Mouse (Mus musculus) forebrain, embryonic 11.5 days (tissue): ENCODE data around the gene Uck2. TPM values are rescaled to one million over a fixed set of nuclear protein-coding genes. Genes with fewer than 3 reads are reported as not detected.
A peak's percentile ranks its signal among the peaks of the same experiment; 100 is the strongest.

Source experiments
- ATAC-seq: fragments of 200-750 bp; cut with Nextera tagmentation; replicated peaks from 2 replicates; pipeline ENCODE4 v1.8.0; 2017; ENCODE audit warnings: moderate TSS enrichment; ENCODE audit not compliant: low FRiP score
- DNase-seq: peaks from one replicate; pipeline ENCODE4 v3.0.0-alpha.2; 2017; ENCODE audit warnings: low spot score
- H3K27ac ChIP-seq: fragments of 300-500 bp; sonication (generic); 2 replicates; pipeline ENCODE4 v1.5.1; 2014; ENCODE audit warnings: low read depth, low read length
- H3K27me3 ChIP-seq: fragments of 300-500 bp; sonication (generic); 2 replicates; pipeline ENCODE4 v1.6.1; 2014; ENCODE audit warnings: mild to moderate bottlenecking, low read length, mixed read lengths; ENCODE audit not compliant: control insufficient read depth, insufficient read depth
- H3K36me3 ChIP-seq: fragments of 300-500 bp; sonication (generic); 2 replicates; pipeline ENCODE4 v1.6.1; 2014; ENCODE audit warnings: mild to moderate bottlenecking, low read length, moderate library complexity, mixed read lengths; ENCODE audit not compliant: control insufficient read depth, insufficient read depth
- H3K4me1 ChIP-seq: fragments of 300-500 bp; sonication (generic); replicated peaks from 2 replicates; pipeline ENCODE4 v1.6.1; 2014; ENCODE audit warnings: low read length, mixed read lengths; ENCODE audit not compliant: control insufficient read depth, insufficient read depth
- H3K4me2 ChIP-seq: fragments of 300-500 bp; sonication (generic); 2 replicates; pipeline ENCODE4 v1.6.1; 2014; ENCODE audit warnings: low read depth, mild to moderate bottlenecking, low read length, moderate library complexity, mixed read lengths; ENCODE audit not compliant: severe bottlenecking
- H3K4me3 ChIP-seq: fragments of 300-500 bp; sonication (generic); 2 replicates; pipeline ENCODE4 v1.5.1; 2014; ENCODE audit warnings: low read depth, low read length
- H3K9ac ChIP-seq: fragments of 300-500 bp; sonication (generic); 2 replicates; pipeline ENCODE4 v1.6.1; 2014; ENCODE audit warnings: low read length
- H3K9me3 ChIP-seq: fragments of 300-500 bp; sonication (generic); 2 replicates; pipeline ENCODE4 v1.6.1; 2016; ENCODE audit warnings: low read length, mixed read lengths; ENCODE audit not compliant: control insufficient read depth
- WGBS: fragments of 180-500 bp; shearing (Covaris S2); extraction: QIAGEN DNeasy Blood & Tissue Kit; methylation state at CpG from one replicate; pipeline ENCODE4 v1.1.7; 2014; 5-methylcytosine and 5-hydroxymethylcytosine counted together
- polyA plus RNA-seq: library from polyadenylated mRNA; unstranded; fragments of >200 nt; fragmentation: Nextera tagmentation; extraction: Ambion mirVana; gene quantifications from 2 replicates; pipeline ENCODE4 v1.2.1, GENCODE M21; 2014

Uck2 gene
- polyA plus RNA-seq, 1 experiment from 2014 or later = 125 TPM

GRCm38 (mm10) chr1:167288665-167289538, 3.8 kb upstream of the Uck2 start:
- H3K9ac ChIP-seq = no peak overlapping the region
- peaks cover 10% of the 10 kb centered on the region; the same call in 1 of the 2 replicates for H3K4me1 ChIP-seq
- H3K4me2 ChIP-seq = no peak overlapping the region
- H3K27ac ChIP-seq = no peak overlapping the region
- H3K4me3 ChIP-seq = no peak overlapping the region
- H3K36me3 ChIP-seq = no peaks in the 10 kb centered on the region
- H3K9me3 ChIP-seq = no peaks in the 10 kb centered on the region
- WGBS = 46% methylated on average over 11 of the region's 11 CpGs
- peaks cover 2% of the 10 kb centered on the region; the same call in 1 of the 2 replicates for H3K27me3 ChIP-seq
- DNase-seq = no peak
- no peak for ATAC-seq

DNA sequence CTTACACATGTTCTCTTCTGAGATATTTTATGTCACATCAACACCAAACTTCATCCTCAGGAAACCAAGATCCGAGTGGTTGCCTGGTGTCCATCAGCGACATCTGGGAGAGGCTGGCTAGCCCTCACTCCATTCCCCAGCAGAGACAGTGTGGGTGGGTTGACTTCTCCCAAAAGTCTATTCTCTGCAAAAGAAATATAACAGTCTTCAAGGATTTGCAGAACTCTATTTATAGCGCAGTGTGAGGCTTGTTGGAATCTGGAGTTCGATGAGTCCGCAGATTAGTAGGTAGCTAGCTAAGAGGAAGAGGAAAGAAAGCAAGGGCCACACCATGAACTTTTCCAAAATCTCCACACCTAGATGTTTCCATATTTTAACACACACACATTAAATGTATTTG, 2.0 kb upstream of the Uck2 start:
- Histone ChIP-seq H3K9ac (no peak overlapping the region), H3K4me2 (no peak overlapping the region), H3K9me3 (no peaks in the 10 kb centered on the region), H3K4me1 (peaks cover 20% of the 10 kb centered on the region; the same call in 1 of the 2 replicates), H3K27ac (no peak overlapping the region), H3K4me3 (no peak overlapping the region), H3K36me3 (no peaks in the 10 kb centered on the region), H3K27me3 (peaks cover 2% of the 10 kb centered on the region; the same call in 1 of the 2 replicates)
- DNase-seq (no peak), ATAC-seq (no peak)
- 88% methylated on average over 5 of the region's 5 CpGs for WGBS

GRCm38 (mm10) chr1:167285356-167285755, 236 bp upstream of the Uck2 start:
- peak; percentile 1; the same call in 1 of the 2 replicates for ATAC-seq
- peak overlapping the region; percentile 96 for H3K9ac ChIP-seq
- no peaks in the 10 kb centered on the region for H3K36me3 ChIP-seq
- H3K9me3 ChIP-seq = no peaks in the 10 kb centered on the region
- peak overlapping the region; percentile 75 for H3K4me3 ChIP-seq
- H3K4me1 ChIP-seq = peaks cover 22% of the 10 kb centered on the region; the same call in 1 of the 2 replicates
- H3K27me3 ChIP-seq = peaks cover 2% of the 10 kb centered on the region; the same call in 1 of the 2 replicates
- H3K27ac ChIP-seq = peak overlapping the region; percentile 90; the same call in 1 of the 2 replicates
- WGBS = 2% methylated on average over 8 of the region's 8 CpGs
- no peak for DNase-seq
- peak overlapping the region; percentile 54 for H3K4me2 ChIP-seq

- peaks cover 2% of the 10 kb centered on the region; the same call in 1 of the 2 replicates for H3K27me3 ChIP-seq
- H3K9ac ChIP-seq = peak overlapping the region; percentile 96
- peak; percentile 94 for ATAC-seq
- H3K9me3 ChIP-seq = no peaks in the 10 kb centered on the region
- peak overlapping the region; percentile 75 for H3K4me3 ChIP-seq
- DNase-seq = peak; percentile 97
- H3K4me2 ChIP-seq = peak overlapping the region; percentile 54
- no peaks in the 10 kb centered on the region for H3K36me3 ChIP-seq
- H3K27ac ChIP-seq = peak overlapping the region; percentile 90
- peaks cover 18% of the 10 kb centered on the region; the same call in 1 of the 2 replicates for H3K4me1 ChIP-seq
- WGBS = under 1% methylated on average over 50 of the region's 51 CpGs
Observed at GRCm38 (mm10) chr1:167284837-167285319, 242 bp downstream of the Uck2 start.

DNA sequence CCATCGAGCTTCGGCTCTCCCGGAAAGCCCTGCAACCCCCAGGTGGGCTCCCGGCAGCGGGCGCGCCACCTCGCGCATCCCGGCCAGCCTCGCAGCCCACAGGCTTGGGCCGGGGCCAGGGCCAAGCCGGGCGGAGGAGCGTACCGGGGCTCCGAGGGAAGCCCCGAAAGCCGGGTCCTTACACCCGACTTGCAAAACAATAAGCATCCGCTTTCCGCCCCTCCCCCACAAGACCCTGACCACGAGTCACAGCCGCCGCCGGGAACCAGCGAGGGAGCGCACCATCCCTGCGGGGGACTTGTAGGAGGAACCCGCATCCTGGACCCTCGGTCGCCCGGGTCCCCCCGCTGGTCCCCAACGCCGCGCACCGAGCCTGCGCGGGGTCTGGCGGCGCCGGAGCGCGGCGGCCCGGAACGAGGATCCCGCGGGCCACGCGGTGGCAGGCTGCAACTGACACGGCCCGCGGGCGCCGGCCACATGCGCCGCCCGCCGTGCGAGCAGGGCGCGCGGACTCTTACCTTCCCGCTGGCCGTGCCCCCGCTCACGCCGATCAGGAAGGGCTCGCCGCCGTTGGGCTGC, 773 bp downstream of the Uck2 start:
- H3K27ac ChIP-seq = peak overlapping the region; percentile 90
- WGBS = under 1% methylated on average over 73 of the region's 73 CpGs
- peak overlapping the region; percentile 96 for H3K9ac ChIP-seq
- DNase-seq = peak; percentile 94
- ATAC-seq = peak; percentile 59
- peak overlapping the region; percentile 54 for H3K4me2 ChIP-seq
- no peaks in the 10 kb centered on the region for H3K36me3 ChIP-seq
- H3K9me3 ChIP-seq = no peaks in the 10 kb centered on the region
- peaks cover 14% of the 10 kb centered on the region; the same call in 1 of the 2 replicates for H3K4me1 ChIP-seq
- H3K4me3 ChIP-seq = peak overlapping the region; percentile 75
- H3K27me3 ChIP-seq = peaks cover 2% of the 10 kb centered on the region; the same call in 1 of the 2 replicates

DNA sequence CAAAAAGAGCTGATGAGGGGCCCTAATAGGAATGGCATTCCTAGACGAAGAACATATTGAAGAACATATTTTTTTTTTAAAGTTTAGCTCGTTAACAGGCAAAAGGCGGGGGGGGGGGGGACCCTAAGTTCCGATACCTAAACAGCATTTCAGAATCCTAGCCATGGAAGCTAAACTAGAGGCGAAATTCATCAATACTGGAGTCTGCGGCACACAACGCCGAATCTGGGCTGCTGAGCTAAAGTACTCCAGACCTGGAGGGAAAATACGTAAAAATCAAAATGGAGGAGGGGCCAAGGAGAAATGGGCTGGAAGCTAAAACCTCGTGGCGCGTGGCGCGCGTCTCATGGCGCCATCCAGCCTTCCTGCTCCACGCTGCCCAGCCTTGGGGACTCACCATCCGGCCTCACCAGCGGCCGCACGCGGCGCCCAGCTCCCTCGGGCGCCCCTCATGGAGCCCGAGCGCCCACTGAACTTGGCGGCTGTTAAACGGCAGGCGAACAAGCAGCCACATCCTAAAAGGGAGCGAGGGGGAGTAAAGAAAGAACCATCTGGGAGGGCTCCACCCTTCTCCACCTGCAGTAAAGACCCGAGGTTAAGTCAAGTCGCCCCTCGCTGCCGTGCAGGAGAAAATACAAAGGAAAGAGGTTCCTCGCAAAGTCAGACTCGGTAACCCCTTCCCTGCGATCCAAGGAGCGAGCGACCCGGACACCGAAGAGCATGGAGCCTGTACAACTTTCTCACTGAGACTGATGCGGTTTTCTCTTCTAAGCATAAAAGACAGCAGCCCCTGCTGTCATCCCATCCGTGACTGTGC, 1.5 kb downstream of the Uck2 start:
- Histone ChIP-seq H3K4me1 (peaks cover 14% of the 10 kb centered on the region; the same call in 1 of the 2 replicates), H3K27ac (peak overlapping the region; percentile 90), H3K4me3 (peak overlapping the region; percentile 75), H3K36me3 (no peaks in the 10 kb centered on the region; the same call in 1 of the 2 replicates), H3K9ac (peak overlapping the region; percentile 96), H3K9me3 (no peaks in the 10 kb centered on the region), H3K27me3 (peaks cover 2% of the 10 kb centered on the region; the same call in 1 of the 2 replicates), H3K4me2 (peak overlapping the region; percentile 54)
- WGBS = under 1% methylated on average over 44 of the region's 44 CpGs
- DNase-seq = peak; percentile 83
- ATAC-seq = peak; percentile 39

GRCm38 (mm10) chr1:167282768-167283167, 2.4 kb downstream of the Uck2 start:
- DNase-seq (no peak), ATAC-seq (no peak)
- Histone ChIP-seq H3K4me1 (peaks cover 14% of the 10 kb centered on the region; the same call in 1 of the 2 replicates), H3K27ac (no peak overlapping the region), H3K36me3 (no peaks in the 10 kb centered on the region; the same call in 1 of the 2 replicates), H3K9ac (peak overlapping the region; percentile 96), H3K4me2 (peak overlapping the region; percentile 54), H3K9me3 (no peaks in the 10 kb centered on the region), H3K27me3 (no peaks in the 10 kb centered on the region; the same call in 1 of the 2 replicates), H3K4me3 (peak overlapping the region; percentile 75)
- 59% methylated on average over 5 of the region's 5 CpGs for WGBS
